Mouse (Mus musculus) thymus, adult 18-20 months (tissue): ENCODE results near the gene Pigl.
"Not testable (repeated sequence)": the region's sequence is repeated elsewhere in the genome, so short reads cannot be mapped to it uniquely, and the experiment has no call there.

Experiments
- DNase-seq, 2 experiments: peaks; one replicate each; pipeline ENCODE4 v3.0.0; 2022; ENCODE audit warnings: mixed read lengths in 2 of 2

Pigl gene

DNA sequence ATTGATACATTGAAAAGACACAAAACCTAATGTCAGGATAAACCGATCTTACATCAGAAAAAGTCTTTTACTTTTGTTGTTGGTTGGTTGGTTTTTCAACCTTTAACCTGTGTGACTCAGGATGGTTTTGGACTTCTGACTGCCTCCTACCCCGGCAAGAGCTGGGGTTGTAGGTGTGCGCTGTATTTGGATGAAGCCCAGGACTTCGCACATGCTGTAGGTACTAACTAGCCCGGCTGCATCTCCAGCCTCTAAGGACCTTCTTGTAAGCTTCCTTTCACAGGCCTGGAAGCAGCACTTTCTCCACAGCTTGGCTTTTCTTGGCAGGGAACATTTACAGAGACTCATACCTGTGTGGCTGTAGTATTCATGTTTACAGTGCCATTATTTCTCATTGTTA, 15.3 kb downstream of the Pigl start:
- no peak for DNase-seq

DNA sequence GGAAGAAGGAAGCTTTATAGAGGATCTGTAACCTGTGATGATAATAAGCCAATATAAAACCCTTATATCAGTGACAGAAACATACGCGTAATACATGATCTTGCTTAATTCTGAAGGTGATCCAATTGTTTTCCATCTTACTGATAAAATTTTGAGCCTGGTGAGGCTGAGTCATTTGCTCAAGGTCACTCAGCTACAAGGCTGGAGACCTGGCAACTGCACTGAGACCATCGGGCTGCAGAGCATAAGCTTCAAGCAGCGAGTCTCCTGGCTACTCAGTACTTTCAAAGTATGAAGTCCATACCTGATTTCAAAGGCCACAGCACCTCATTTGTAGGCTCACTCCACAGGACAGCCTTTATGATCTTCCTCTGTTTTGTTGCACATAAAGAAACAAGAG, 17.9 kb downstream of the Pigl start:
- no peak for DNase-seq

DNA sequence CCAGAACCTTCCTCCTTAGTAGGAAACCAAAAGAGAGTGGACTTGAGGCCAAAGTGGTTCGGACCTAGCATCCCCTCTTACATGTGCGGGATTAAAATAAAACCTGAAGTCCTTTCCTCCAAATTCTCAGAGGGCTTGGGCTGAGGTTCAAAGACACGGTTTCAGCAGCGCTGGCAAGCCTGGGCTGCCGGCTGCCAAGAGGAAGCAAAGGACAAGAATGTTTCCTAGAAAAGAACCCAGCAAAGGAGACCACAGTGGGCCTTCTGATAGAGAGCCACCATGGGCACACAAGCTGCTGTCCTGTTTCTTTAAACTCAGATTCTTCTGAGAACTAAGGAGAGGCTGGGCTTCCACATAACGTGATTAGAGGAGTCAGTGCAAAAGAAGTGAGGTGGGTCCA, 20.7 kb downstream of the Pigl start:
- DNase-seq = no peak

DNA sequence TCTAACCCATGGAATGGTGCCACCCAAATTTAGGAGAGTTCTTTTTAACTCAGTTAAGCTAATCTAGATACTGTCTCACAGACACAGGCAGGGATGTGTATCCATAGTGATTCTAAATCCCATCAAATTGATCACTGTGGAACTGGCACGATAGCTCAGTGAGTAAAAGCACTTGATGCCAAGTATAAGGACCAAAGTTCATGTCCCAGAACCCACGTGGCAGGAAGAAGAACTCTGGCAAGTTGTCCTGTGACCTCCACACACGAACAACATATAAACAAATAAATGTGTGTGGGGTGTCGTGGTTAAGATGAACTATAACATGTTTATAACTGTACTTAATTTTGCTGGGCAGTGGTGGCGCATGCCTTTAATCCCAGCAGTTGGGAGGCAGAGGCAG, 21.3 kb downstream of the Pigl start:
- DNase-seq = no peak

DNA sequence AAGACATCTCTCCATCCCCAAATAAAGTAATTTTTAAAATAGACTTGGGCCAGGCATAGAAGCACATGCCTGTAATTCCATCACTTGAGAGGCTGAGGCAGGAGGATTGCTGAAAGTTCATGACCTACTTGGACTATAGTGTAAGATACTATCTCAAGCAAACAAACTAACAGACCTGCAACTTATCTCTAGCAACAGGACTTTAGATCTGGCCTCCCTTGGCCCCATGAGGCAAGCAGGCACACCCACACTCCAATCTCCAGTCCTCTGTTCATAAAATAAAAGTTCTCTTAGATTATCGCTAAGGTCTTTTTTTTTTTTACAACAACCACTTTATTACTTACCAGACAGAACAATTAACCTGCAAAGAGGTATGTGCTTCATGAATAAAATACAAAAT, 28.7 kb downstream of the Pigl start:
- DNase-seq = no peak

DNA sequence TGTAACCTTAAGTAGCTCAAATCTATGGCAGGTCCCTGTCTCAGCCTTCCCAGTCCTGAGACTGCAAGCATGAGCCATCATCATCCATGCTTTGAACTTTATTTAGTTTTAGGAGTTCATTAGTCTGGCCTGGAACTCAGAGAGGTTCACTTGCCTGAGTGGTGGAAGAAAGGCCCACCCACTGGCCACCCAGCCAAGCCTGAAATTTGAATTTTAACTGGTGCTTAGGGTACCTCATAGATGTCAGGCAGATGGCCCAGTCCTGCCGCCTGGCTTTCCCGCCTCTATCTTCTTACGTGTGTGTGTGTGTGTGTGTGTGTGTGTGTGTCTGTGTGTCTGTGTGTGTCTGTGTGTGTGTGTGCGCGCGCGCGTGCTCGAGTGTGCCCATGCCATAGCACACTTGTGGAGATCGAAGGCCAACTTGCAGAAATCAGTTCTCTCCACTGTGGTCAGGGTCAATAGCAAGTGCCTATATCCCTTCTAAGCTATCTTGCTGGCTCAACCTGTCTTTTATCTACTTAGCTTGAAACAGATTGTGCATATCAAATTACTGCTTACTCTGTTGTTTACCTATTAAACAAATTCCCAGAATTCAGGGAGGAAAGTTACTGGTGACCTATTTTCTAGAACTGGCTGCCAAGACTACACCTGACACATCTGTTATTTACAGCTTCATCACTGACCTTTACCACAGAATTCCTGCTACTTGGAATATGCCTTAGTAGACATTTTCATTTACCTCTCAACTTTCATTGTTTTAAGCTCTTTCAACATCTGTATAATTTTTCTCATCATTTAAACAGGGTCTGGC, 29.5 kb downstream of the Pigl start:
- no peak for DNase-seq

DNA sequence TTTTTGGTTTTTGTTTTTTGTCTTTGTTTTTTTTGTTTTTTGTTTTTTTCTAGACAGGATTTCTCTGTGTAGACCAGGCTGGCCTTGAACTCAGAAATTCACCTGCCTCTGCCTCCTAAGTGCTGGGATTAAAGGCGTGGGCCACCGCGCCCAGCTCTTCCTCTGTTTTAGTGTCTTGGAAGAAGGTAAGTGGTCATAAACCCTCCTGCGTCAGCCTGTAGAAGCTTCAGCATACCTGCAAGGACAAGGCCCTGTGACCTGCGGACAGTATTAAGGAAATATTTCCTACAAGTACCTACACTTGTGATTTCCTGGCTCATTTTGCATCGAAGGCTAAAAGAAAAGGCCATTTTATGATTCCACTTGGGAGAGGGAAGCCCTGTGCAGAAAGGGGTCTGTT, 35.4 kb downstream of the Pigl start:
- DNase-seq = no peak

DNA sequence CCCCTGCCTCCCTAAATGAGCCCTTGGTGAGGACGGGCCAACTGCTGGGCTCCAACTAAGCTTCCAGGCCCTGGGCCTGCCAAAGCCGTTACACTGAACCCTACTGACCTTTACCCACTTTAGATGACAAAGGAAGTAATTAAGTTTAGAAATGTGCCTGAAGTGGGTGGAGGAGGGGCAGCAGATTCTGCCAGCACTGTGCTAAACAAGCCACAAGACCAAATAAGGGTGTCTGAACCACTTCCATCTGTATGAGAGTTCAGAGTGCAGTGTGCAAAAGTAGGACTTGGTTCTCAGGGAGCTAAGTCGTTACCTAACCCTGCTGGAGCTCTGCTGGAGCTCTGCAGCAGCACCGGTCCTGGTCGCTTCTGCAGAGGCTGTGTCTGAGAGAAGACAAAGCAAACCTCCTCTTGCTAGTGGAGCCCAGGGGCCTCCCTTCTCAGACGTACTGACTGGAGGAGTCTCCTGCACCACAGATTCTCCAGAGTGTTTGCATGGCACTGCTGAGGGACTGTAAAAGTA, 36.6 kb downstream of the Pigl start:
- peak; percentile 41 to 76 for DNase-seq

DNA sequence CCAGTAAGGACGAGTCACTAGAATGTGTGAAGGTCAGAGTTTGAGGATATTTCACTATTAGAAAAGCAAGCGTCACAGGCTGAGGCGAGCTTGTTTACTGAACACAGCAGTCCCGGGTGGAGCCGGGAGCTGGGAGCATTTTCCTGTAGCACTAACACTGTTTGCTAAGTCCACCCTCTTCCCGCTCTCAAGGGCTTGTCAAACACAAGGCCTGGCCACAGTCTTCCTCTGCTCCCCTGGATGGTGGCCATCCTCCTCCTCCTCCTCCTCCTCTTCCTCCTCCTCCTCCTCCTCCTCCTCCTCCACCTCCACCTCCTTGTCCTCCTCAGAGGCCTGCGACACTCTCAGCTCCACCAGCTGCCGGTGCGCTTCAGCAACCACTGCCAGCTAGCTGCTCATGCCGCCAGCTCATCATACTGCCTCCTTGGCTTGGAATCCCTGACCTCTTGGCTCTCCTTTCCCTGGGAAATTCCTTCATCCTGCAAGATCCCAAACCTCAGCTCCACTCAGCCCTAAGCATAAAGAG, 37.1 kb downstream of the Pigl start:
- peak; percentile 15 to 42 for DNase-seq

DNA sequence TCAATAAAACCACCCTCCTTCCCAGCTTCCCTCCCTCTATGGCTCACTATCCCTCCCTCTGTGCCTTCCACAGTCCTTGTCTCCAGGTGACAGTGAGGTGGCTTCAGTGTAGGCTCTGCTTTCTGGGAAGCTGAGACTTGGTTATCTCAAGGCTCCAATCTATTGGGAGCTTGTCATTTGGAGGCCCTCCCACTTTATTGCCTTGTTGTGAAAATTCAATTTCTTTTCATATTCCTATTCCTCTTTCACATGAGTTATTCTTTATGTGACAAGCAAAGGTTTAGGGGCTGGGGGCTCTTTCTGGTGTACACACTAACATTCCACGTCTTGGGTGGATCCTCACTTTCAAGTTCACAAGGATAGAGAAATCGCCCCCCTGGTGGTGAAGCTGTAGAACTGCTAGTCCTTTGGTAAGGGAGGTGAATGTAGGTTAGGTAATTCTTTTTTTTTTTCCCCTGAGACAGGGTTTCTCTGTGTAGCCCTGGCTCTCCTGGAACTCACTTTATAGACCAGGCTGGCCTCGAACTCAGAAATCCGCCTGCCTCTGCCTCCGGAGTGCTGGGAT, 38.0 kb downstream of the Pigl start:
- DNase-seq = no peak

DNA sequence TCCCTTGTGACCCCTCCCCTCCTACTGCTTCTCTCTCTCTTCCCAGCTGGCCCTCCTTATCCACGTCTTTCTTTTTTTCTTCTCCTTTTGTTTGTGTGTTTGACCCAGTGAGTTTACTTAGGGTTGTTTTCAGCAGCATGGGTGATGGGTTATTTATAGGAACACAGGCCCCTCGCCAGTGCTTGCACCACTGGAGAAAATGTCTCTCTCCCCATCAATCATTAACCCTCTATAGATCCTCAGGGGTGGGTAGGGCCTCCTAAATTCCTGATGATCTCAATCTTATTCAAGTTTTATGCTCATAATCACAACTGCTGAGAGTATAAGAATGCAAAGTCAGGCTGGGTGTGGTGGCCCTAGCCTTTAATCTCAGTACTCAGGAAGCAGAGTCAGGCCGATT, 38.9 kb downstream of the Pigl start:
- DNase-seq = no peak

DNA sequence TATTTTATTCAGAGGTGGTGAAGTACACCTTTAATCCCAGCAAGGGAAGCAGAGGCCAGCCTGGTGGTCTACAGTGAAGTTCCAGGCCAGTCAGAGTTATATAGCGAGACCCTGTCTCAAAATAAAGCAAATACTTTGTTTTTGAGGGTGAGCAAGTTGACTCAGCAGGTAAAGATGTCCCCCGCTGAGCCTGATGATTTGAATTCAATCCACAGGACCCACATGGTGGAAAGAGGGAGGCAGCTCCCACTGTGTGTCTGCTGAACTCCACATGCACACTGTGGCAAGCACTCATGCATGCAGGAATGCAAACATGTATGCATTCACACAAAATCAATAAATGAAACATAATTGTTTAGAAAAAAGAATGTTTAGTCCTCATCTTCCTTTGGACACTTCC, 40.5 kb downstream of the Pigl start:
- no peak for DNase-seq

DNA sequence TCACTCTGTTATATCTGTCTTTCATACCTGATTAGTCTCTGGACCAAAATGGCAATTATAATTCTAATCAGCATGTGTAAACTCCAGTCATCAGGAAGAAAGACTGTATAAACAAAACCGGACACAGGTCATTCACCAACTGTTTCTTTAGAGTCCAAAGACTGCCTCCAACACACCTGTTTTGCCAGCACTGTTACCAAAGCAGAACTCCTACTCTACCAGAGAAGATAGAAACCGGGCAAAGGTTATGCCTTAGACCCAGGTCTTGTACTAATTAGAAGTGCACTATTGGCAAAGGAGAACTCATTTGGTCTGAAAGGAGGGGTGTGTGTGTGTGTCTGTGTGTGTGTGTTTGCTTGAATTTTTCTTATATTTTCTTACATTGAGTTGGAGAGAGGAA, 42.3 kb downstream of the Pigl start:
- DNase-seq = no peak

DNA sequence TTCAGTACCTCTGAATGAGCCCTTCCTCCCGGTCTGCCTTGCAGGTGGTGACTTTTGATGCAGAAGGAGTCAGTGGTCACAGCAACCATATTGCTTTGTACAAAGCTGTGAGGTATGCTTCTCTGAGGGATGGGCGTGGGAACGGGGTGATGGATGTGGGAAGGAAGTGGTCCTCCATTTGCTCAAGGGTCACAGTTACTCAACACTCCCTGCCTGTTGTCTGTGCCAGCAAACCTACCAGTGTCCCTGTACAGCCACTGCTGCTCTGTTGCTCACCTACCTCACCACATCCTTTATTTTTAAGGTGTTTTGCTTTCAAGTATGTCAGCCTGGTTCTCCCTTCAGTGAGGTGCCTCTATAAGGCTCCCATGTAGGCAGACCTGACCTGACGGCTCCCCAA, 49.4 kb downstream of the Pigl start:
- no peak for DNase-seq

DNA sequence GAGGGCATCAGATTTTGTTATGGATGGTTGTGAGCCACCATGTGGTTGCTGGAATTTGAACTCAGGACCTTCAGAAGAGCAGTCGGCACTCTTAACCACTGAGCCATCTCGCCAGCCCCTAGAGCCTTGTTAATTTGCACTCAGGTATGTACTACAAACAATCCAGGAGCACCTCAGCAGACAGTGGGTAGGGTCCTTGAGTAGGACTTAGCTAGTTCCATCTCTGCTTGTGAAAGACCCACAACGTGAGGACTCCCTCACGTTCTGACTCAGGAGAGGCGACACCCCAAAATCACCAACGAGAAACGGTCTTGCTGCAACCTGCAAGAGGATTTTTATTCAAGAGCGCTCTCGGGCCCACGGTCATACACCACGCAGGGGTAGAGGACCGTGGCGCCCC, 50.1 kb downstream of the Pigl start:
- not testable (repeated sequence) for DNase-seq

DNA sequence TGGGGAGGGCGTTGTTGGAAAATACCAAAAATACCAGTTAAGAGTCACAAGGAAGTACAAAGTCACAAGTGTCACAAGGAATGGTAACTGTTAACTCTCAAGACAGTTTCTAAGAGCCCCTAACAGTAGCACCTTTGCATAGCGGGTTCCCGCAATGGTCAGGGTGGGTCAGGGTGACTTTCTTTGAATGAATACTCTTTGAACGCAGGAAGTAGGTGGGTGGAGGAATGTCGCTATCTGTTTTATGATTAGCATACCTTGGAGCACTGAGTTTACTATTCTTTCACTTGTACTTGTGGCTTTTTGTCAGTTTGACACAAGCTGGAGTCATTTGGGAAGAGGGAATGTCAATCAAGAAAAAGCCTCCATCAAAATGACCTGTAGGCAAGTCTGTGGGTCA, 50.6 kb downstream of the Pigl start:
- DNase-seq = not testable (repeated sequence)

DNA sequence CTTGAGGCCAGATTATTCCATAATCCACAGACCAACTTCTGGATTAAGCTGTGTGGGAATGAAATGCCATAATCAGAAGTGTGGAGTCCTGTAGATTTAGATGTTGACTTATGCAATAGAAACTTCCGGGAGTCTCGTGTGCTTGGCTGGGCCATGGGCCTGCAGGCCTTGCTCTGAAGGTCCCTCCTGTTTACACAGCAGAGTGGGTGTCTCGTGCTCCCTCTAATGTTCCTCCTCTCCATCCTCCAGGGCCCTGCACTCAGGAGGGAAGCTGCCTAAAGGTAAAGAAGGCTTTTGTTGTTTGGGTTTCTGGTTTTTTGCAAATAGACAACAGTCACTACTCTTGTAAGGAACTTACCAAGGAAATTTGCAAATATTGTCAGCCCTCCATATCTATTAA, 51.3 kb downstream of the Pigl start:
- DNase-seq = no peak

DNA sequence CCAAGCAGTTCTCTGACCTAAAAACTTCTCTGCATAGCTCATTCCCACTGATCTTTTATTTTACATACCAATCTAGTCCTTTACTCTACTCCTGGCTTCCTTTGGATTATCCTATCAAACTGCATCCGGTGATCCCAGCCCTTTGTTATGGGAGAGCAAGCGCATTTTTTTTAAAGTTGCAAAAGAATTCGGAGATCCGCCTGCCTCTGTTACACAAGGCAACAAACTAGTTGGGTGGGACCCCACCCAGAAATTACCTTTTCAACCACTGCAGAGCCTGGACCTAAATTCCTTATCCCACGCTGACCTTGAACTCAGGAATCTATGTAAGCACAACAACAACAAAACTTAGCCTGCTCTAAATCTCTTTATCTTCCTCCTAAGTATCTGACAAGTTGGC, 52.7 kb downstream of the Pigl start:
- no peak for DNase-seq

DNA sequence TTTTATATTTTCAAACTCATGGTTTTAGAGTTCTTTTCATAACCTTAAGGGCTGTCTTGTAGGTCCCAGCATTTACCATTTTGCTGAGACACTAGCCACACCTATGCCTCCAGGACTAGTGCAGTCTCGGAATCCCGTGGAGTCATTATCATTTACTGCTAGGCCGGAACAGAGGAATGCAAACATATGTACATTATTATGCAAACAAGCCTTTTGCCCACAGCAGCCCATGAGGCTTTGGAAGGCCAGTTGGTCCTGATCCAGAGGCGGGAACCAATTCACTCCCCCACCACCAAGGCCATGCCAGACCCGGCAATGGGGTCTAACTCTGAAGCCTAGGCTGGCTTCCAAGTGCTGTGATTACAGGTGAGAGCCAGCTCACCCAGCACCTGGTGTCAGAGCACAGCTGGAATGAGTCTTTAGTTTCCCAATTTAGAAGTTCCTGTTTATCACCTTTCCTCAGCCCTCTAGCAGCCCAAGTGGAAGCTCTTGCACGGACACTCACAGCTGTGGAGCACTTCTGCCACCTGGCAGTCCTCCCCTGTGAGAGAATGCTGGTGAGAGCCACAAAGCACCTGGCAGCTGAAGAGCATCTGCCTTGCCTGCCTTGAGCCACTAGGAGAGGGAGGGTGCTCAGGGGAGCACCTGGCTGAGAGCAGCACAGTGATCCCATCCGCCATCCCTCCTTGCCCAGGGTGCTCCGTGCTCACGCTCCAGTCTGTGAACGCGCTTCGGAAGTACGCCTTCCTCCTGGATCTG, 53.4 kb downstream of the Pigl start:
- peak in 1 of 2 experiments; percentile 11 for DNase-seq

DNA sequence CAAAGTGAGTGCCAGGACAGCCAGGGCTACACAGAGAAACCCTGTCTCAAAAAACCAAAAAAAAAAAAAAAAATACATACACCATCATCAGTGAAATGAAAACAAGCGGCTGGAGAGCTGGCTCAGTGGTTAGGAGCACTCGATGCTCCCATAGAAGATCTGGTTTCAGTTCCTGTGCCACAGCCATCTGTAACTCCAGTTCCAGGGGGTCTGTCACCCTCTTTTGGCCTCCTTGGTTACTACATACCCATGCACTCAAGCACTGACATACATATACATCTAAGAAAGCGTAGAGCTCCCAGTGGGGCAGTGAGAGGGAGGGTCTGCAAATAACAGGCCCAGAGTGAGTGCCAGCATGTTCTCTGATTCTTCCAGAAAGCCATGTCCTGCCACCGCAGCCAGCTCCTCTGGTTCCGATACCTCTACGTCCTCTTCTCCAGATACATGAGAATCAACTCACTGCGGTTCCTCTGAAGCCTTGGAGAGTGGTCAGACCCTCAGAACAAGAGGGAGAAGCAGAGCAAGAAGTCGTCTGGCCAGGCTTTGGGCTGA, 54.3 kb downstream of the Pigl start:
- no peak for DNase-seq

DNA sequence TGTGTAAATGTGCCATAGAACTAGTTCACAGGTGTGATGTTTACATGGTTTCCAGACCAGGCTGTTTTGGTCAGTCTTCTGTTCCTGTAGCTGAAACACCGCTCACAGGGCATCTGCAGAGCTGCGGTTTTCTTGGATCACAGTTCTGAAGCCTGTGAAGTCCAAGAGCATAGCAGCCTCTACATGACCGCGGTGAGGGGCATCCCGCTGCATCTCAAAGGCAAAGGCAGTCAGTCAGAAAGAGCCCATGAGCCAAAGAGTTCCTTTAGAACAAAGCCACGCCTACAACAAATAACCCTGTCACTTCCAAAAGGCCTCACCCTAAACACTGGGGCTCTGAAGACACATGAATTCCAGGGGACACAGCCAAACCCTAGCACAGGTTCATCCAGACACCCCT, 55.1 kb downstream of the Pigl start:
- DNase-seq = no peak

DNA sequence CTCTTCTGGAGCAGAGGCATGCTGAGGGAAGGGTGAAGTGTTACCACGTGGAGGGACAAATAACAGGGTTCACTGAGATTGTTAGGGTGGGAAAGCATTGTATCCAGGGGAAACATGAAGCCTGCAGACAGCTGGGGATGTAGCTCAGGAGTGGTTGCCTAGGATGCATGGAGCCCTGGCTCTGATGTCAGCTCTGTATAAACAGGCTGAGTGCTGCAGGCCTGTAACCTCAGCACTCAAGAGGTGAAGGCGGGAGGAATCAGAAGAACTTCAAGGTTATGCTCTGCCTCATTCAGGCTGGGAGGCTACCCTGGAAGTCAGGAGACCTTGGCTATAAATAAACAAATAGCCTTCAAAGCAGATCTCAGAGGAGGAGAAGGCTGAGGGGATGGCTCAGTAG, 60.7 kb downstream of the Pigl start:
- no peak for DNase-seq

DNA sequence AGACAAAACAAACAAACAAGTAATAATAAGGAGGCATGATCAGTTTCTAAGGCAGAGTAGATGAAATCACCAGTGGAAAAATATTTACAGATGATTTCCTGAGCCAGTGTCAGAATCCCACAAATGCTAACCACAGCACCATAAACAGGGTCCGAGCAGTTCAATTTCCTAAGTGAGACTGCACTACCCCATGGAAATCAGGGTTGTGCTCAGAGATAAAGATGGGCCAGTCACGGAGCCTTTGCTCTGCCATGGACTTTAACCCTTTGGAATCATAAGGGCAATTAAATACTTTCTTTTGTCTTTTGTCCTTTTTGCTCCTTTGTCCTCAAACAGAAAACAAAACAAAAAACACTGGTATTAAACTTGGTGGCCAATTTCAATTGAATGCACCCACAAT, 64.0 kb downstream of the Pigl start:
- no peak for DNase-seq
